Mouse (Mus musculus) hindbrain, embryonic 15.5 days (tissue): ENCODE measurements at regions not wholly inside any gene's neighbourhood (a gene's known extent, or its start where the extent isn't known, plus 50 kb on each side); places are given as distances from the start of the nearest gene placed in this dataset.
A peak's percentile ranks its signal among the peaks of the same experiment; 100 is the strongest.

Source experiments
- ATAC-seq: fragments of 200-750 bp; cut with Nextera tagmentation; 2 replicates; pipeline ENCODE4 v1.8.0; 2017; ENCODE audit warnings: low read depth, moderate number of reproducible peaks, moderate TSS enrichment; ENCODE audit not compliant: low FRiP score
- H3K27ac ChIP-seq: fragments of 300-500 bp; sonication (generic); replicated peaks from 2 replicates; pipeline ENCODE4 v1.5.1; 2015; ENCODE audit warnings: mild to moderate bottlenecking, inconsistent platforms
- H3K27me3 ChIP-seq: fragments of 300-500 bp; sonication (generic); 2 replicates; pipeline ENCODE4 v1.6.1; 2015; ENCODE audit warnings: control low read depth, inconsistent platforms
- H3K36me3 ChIP-seq: fragments of 300-500 bp; sonication (generic); 2 replicates; pipeline ENCODE4 v1.6.1; 2015; ENCODE audit warnings: control low read depth, inconsistent platforms
- H3K4me1 ChIP-seq: fragments of 300-500 bp; sonication (generic); replicated peaks from 2 replicates; pipeline ENCODE4 v1.6.1; 2015; ENCODE audit warnings: control low read depth, inconsistent platforms
- H3K4me2 ChIP-seq: fragments of 300-500 bp; sonication (generic); 2 replicates; pipeline ENCODE4 v1.6.1; 2015; ENCODE audit warnings: moderate library complexity, mild to moderate bottlenecking, inconsistent platforms
- H3K4me3 ChIP-seq: fragments of 300-500 bp; sonication (generic); 2 replicates; pipeline ENCODE4 v1.5.1; 2015; ENCODE audit warnings: mild to moderate bottlenecking, inconsistent platforms
- H3K9ac ChIP-seq: fragments of 300-500 bp; sonication (generic); 2 replicates; pipeline ENCODE4 v1.6.1; 2015; ENCODE audit warnings: inconsistent platforms
- H3K9me3 ChIP-seq: fragments of 300-500 bp; sonication (generic); 2 replicates; pipeline ENCODE4 v1.6.1; 2016; ENCODE audit warnings: control low read depth, inconsistent platforms
- WGBS: fragments of 180-500 bp; shearing (Covaris S2); methylation state at CpG from one replicate; pipeline ENCODE4 v1.1.7; 2015; 5-methylcytosine and 5-hydroxymethylcytosine counted together

- Histone ChIP-seq H3K27ac (no peak overlapping the region), H3K27me3 (no peaks in the 10 kb centered on the region), H3K4me2 (no peak overlapping the region), H3K9me3 (no peaks in the 10 kb centered on the region), H3K9ac (no peak overlapping the region), H3K4me1 (no peaks in the 10 kb centered on the region), H3K36me3 (no peaks in the 10 kb centered on the region), H3K4me3 (no peak overlapping the region)
- 87% methylated on average over 6 of the region's 6 CpGs for WGBS
- no peak for ATAC-seq
Observed at GRCm38 (mm10) chr2:114915025-114915690, 260.4 kb upstream of the Dph6 start.

- Histone ChIP-seq H3K4me3 (no peak overlapping the region), H3K9ac (no peak overlapping the region), H3K27ac (no peak overlapping the region), H3K9me3 (no peaks in the 10 kb centered on the region), H3K27me3 (no peaks in the 10 kb centered on the region), H3K4me2 (no peak overlapping the region), H3K4me1 (no peaks in the 10 kb centered on the region), H3K36me3 (no peaks in the 10 kb centered on the region)
- peak; percentile 51; the same call in 1 of the 2 replicates for ATAC-seq
- WGBS: 61% methylated on average over 16 of the region's 16 CpGs
Observed at GRCm38 (mm10) chr2:114918420-114919332, 263.9 kb upstream of the Dph6 start.

GRCm38 (mm10) chr2:114923911-114924310 lies 269.1 kb upstream of the Dph6 start:
- H3K9ac ChIP-seq: no peak overlapping the region
- H3K27me3 ChIP-seq: no peaks in the 10 kb centered on the region
- ATAC-seq: no peak
- no peaks in the 10 kb centered on the region for H3K9me3 ChIP-seq
- H3K4me1 ChIP-seq: no peaks in the 10 kb centered on the region
- H3K36me3 ChIP-seq: no peaks in the 10 kb centered on the region
- no peak overlapping the region for H3K4me2 ChIP-seq
- no peak overlapping the region for H3K27ac ChIP-seq
- H3K4me3 ChIP-seq: no peak overlapping the region
- WGBS: 86% methylated on average over 2 of the region's 2 CpGs

- ATAC-seq: no peak
- Histone ChIP-seq H3K27me3 (no peaks in the 10 kb centered on the region), H3K4me2 (no peak overlapping the region), H3K9me3 (no peaks in the 10 kb centered on the region), H3K4me1 (no peaks in the 10 kb centered on the region), H3K36me3 (no peaks in the 10 kb centered on the region), H3K9ac (no peak overlapping the region), H3K27ac (no peak overlapping the region), H3K4me3 (no peak overlapping the region)
- WGBS: 55% methylated on average over 3 of the region's 3 CpGs
Observed at GRCm38 (mm10) chr2:114935436-114935835, 280.7 kb upstream of the Dph6 start.

- H3K27ac ChIP-seq: no peak overlapping the region
- no peaks in the 10 kb centered on the region for H3K4me1 ChIP-seq
- H3K27me3 ChIP-seq: no peaks in the 10 kb centered on the region
- 65% methylated on average over 7 of the region's 7 CpGs for WGBS
- ATAC-seq: no peak
- H3K9ac ChIP-seq: no peak overlapping the region
- H3K9me3 ChIP-seq: no peaks in the 10 kb centered on the region
- no peak overlapping the region for H3K4me2 ChIP-seq
- H3K4me3 ChIP-seq: no peak overlapping the region
- no peaks in the 10 kb centered on the region for H3K36me3 ChIP-seq
Observed at GRCm38 (mm10) chr2:114938416-114939147, 283.8 kb upstream of the Dph6 start.

- no peaks in the 10 kb centered on the region for H3K4me1 ChIP-seq
- no peak for ATAC-seq
- no peak overlapping the region for H3K9ac ChIP-seq
- H3K27ac ChIP-seq: no peak overlapping the region
- no peaks in the 10 kb centered on the region for H3K27me3 ChIP-seq
- no peak overlapping the region for H3K4me3 ChIP-seq
- H3K4me2 ChIP-seq: no peak overlapping the region
- H3K36me3 ChIP-seq: no peaks in the 10 kb centered on the region
- no peaks in the 10 kb centered on the region for H3K9me3 ChIP-seq
- 75% methylated on average over 3 of the region's 3 CpGs for WGBS
Observed at GRCm38 (mm10) chr2:114966111-114966510, 311.3 kb upstream of the Dph6 start.

- no peak for ATAC-seq
- H3K4me3 ChIP-seq: no peak overlapping the region
- H3K36me3 ChIP-seq: no peaks in the 10 kb centered on the region
- no peak overlapping the region for H3K27ac ChIP-seq
- no peaks in the 10 kb centered on the region for H3K4me1 ChIP-seq
- no peaks in the 10 kb centered on the region for H3K27me3 ChIP-seq
- no peak overlapping the region for H3K4me2 ChIP-seq
- no peak overlapping the region for H3K9ac ChIP-seq
- WGBS: 49% methylated on average over 1 of the region's 1 CpGs
- no peaks in the 10 kb centered on the region for H3K9me3 ChIP-seq
Observed at GRCm38 (mm10) chr2:114968651-114969050, 313.9 kb upstream of the Dph6 start.

GRCm38 (mm10) chr2:114993419-114993818 lies 338.7 kb upstream of the Dph6 start:
- no peak overlapping the region for H3K27ac ChIP-seq
- H3K9me3 ChIP-seq: no peaks in the 10 kb centered on the region
- H3K27me3 ChIP-seq: no peaks in the 10 kb centered on the region
- no peak overlapping the region for H3K9ac ChIP-seq
- H3K4me1 ChIP-seq: no peaks in the 10 kb centered on the region
- H3K4me2 ChIP-seq: no peak overlapping the region
- H3K4me3 ChIP-seq: no peak overlapping the region
- no peak for ATAC-seq
- H3K36me3 ChIP-seq: no peaks in the 10 kb centered on the region

GRCm38 (mm10) chr2:114993882-114994281 lies 339.1 kb upstream of the Dph6 start:
- Histone ChIP-seq H3K27ac (no peak overlapping the region), H3K4me2 (no peak overlapping the region), H3K36me3 (no peaks in the 10 kb centered on the region), H3K4me3 (no peak overlapping the region), H3K4me1 (no peaks in the 10 kb centered on the region), H3K9ac (no peak overlapping the region), H3K9me3 (no peaks in the 10 kb centered on the region), H3K27me3 (no peaks in the 10 kb centered on the region)
- ATAC-seq: no peak
- WGBS: 84% methylated on average over 2 of the region's 2 CpGs

GRCm38 (mm10) chr2:114994691-114995347 lies 340.1 kb upstream of the Dph6 start:
- no peak overlapping the region for H3K4me2 ChIP-seq
- H3K27me3 ChIP-seq: no peaks in the 10 kb centered on the region
- no peaks in the 10 kb centered on the region for H3K9me3 ChIP-seq
- H3K36me3 ChIP-seq: no peaks in the 10 kb centered on the region
- H3K4me1 ChIP-seq: no peaks in the 10 kb centered on the region
- H3K27ac ChIP-seq: no peak overlapping the region
- no peak overlapping the region for H3K9ac ChIP-seq
- H3K4me3 ChIP-seq: no peak overlapping the region
- ATAC-seq: no peak
- whole genome bisulfite sequencing: 80% methylated on average over 2 of the region's 2 CpGs

- Histone ChIP-seq H3K9me3 (no peaks in the 10 kb centered on the region), H3K9ac (no peak overlapping the region), H3K36me3 (no peaks in the 10 kb centered on the region), H3K27ac (no peak overlapping the region), H3K27me3 (no peaks in the 10 kb centered on the region), H3K4me1 (no peaks in the 10 kb centered on the region), H3K4me2 (no peak overlapping the region), H3K4me3 (no peak overlapping the region)
- 98% methylated on average over 1 of the region's 1 CpGs for WGBS
- ATAC-seq: no peak
Observed at GRCm38 (mm10) chr2:115013916-115014315, 359.2 kb upstream of the Dph6 start.

GRCm38 (mm10) chr2:115026777-115027176 lies 372.0 kb upstream of the Dph6 start:
- Histone ChIP-seq H3K9me3 (no peaks in the 10 kb centered on the region), H3K4me3 (no peak overlapping the region), H3K27ac (no peak overlapping the region), H3K4me1 (peaks cover 5% of the 10 kb centered on the region; the same call in 1 of the 2 replicates), H3K36me3 (no peaks in the 10 kb centered on the region), H3K27me3 (no peaks in the 10 kb centered on the region), H3K4me2 (no peak overlapping the region), H3K9ac (no peak overlapping the region)
- no peak for ATAC-seq
- WGBS: 93% methylated on average over 3 of the region's 3 CpGs
